ENCODE assay signal across 11 mouse cellular contexts in the genomic region with DNA sequence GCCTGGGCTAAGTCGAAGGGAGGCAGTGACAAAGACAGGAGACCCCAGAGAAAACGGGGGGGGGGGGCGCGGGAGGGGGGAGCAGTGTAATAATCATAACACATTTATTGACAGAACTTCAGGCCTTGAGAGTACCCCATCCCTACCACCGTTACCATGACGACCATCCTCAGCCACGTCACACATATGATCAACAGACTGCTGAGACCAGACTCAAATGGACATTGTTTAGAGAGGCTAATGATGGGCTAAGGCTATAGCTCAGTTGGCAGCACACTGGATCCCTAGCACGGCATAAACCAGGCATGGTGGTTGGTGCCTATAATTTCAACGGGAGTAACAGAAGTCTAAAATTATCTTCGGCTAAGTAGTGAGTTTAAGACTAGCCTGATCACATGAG.
A peak's percentile ranks its signal among the peaks of the same experiment; 100 is the strongest.
DNase-seq lines count a peak whose midpoint lies in the region; ATAC-seq and TF ChIP-seq lines count a peak whose summit lies in the region.
"Had no signal": no experiment of that assay in that cellular context is flagged by ENCODE, and none has a peak within 500 bp of the region (broad histone marks: within the 10 kb centered on the region; RNA-seq: fewer than 3 reads in every experiment).

No protein-coding gene starts in this region.

- no peak overlapping the region for H3K4me3 ChIP-seq in heart, embryonic 15.5 days
- no peak overlapping the region for H3K4me3 ChIP-seq in heart, embryonic 10.5 days
- no peak overlapping the region for H3K4me3 ChIP-seq in forebrain, postnatal 0 days (ENCODE audit: low read depth, low read length)
- H3K4me3 ChIP-seq in midbrain, embryonic 13.5 days (replicated peaks), result no peak overlapping the region

- WGBS in heart, embryonic 15.5 days, result 57% methylated on average over 10 of the region's 10 CpGs
- 57% methylated on average over 10 of the region's 10 CpGs for WGBS in heart, embryonic 10.5 days
- WGBS in forebrain, postnatal 0 days, result 37% methylated on average over 8 of the region's 10 CpGs
- 51% methylated on average over 8 of the region's 10 CpGs for WGBS in midbrain, embryonic 13.5 days

- H3K4me2 ChIP-seq in heart, embryonic 15.5 days, result no peak overlapping the region
- H3K4me2 ChIP-seq in forebrain, postnatal 0 days (ENCODE audit: low read depth), result no peak overlapping the region
- H3K4me2 ChIP-seq in midbrain, embryonic 13.5 days (replicated peaks), result peak overlapping the region; percentile 15; the same call in 1 of the 2 replicates

- no peak for TF ChIP-seq POLR2A in brain, embryonic 14.5 days (IDR thresholded peaks at IDR 0.05; ENCODE audit: borderline replicate concordance, extremely low read depth, insufficient read depth, insufficient read length, poor library complexity, severe bottlenecking)

- DNase-seq in heart, embryonic 10.5 days (ENCODE audit: low spot score), result no peak
- DNase-seq in brain, embryonic 14.5 days (ENCODE audit: low read depth), result peak; percentile 70
- peak; percentile 41 for DNase-seq in forebrain, postnatal 0 days
- no peak for DNase-seq in gastrocnemius, postnatal 14 days
- DNase-seq in thymus, postnatal 14 days, result no peak
- DNase-seq in frontal cortex, postnatal 36 days (ENCODE audit: low spot score in 2 of 2), result no peak
- DNase-seq: liver, postnatal 0 days had no signal

- H3K27ac ChIP-seq in heart, embryonic 15.5 days, result no peak overlapping the region
- no peak overlapping the region for H3K27ac ChIP-seq in heart, embryonic 10.5 days
- peak overlapping the region; percentile 46; the same call in 1 of the 2 replicates for H3K27ac ChIP-seq in forebrain, postnatal 0 days (ENCODE audit: low read depth, low read length)
- H3K27ac ChIP-seq in midbrain, embryonic 13.5 days, result peak overlapping the region; percentile 64; the same call in 1 of the 2 replicates

- 0 out of 2 replicates have a peak, but pooled peaks have one; percentile 10 for ATAC-seq in heart, embryonic 15.5 days (replicated peaks; ENCODE audit: insufficient number of reproducible peaks, insufficient read depth, low FRiP score, low read depth)
- ATAC-seq in forebrain, postnatal 0 days, result peak; percentile 26; the same call in 1 of the 2 replicates
- peak; percentile 56 for ATAC-seq in midbrain, embryonic 13.5 days
- ATAC-seq: activated CD4-positive, CD25-positive, alpha-beta regulatory T cell, adult 4 months; intestine, embryonic 16.5 days; liver, postnatal 0 days had no signal

- H3K9me3 ChIP-seq in heart, embryonic 15.5 days (replicated peaks), result no peaks in the 10 kb centered on the region
- H3K9me3 ChIP-seq in heart, embryonic 10.5 days, result no peaks in the 10 kb centered on the region
- no peaks in the 10 kb centered on the region for H3K9me3 ChIP-seq in forebrain, postnatal 0 days (ENCODE audit: low read length)
- H3K9me3 ChIP-seq in midbrain, embryonic 13.5 days, result no peaks in the 10 kb centered on the region

- H3K36me3 ChIP-seq in heart, embryonic 15.5 days, result no peaks in the 10 kb centered on the region
- no peaks in the 10 kb centered on the region for H3K36me3 ChIP-seq in heart, embryonic 10.5 days
- H3K36me3 ChIP-seq in forebrain, postnatal 0 days (ENCODE audit: insufficient read depth), result no peaks in the 10 kb centered on the region
- no peaks in the 10 kb centered on the region for H3K36me3 ChIP-seq in midbrain, embryonic 13.5 days

- no peaks in the 10 kb centered on the region for H3K27me3 ChIP-seq in heart, embryonic 15.5 days
- H3K27me3 ChIP-seq in heart, embryonic 10.5 days (ENCODE audit: insufficient read depth, poor library complexity, severe bottlenecking), result peaks cover 9% of the 10 kb centered on the region; the same call in 1 of the 2 replicates
- H3K27me3 ChIP-seq in forebrain, postnatal 0 days (ENCODE audit: insufficient read depth, low read length), result no peaks in the 10 kb centered on the region
- peaks cover 4% of the 10 kb centered on the region; the same call in 1 of the 2 replicates for H3K27me3 ChIP-seq in midbrain, embryonic 13.5 days

- peaks cover 11% of the 10 kb centered on the region for H3K4me1 ChIP-seq in heart, embryonic 15.5 days (replicated peaks)
- peaks cover 5% of the 10 kb centered on the region for H3K4me1 ChIP-seq in heart, embryonic 10.5 days
- H3K4me1 ChIP-seq in forebrain, postnatal 0 days (ENCODE audit: insufficient read depth), result peaks cover 9% of the 10 kb centered on the region; the same call in 1 of the 2 replicates
- peaks cover 45% of the 10 kb centered on the region for H3K4me1 ChIP-seq in midbrain, embryonic 13.5 days (replicated peaks)

- no peak for TF ChIP-seq CTCF in brain, embryonic 14.5 days (IDR thresholded peaks at IDR 0.05; ENCODE audit: borderline replicate concordance, extremely low read depth, insufficient read depth, insufficient read length)
- TF ChIP-seq CTCF in forebrain, postnatal 0 days (IDR thresholded peaks at IDR 0.05; ENCODE audit: low read depth), result no peak

- intact Hi-C loops in gastrocnemius, postnatal 14 days (cut with DNase I; ENCODE audit: low total_unique reads), result no loop called here

- H3K9ac ChIP-seq in heart, embryonic 15.5 days, result no peak overlapping the region
- no peak overlapping the region for H3K9ac ChIP-seq in forebrain, postnatal 0 days
- H3K9ac ChIP-seq in midbrain, embryonic 13.5 days (replicated peaks), result 0 out of 2 replicates have a peak overlapping the region, but pooled peaks have one; percentile 36
- H3K9ac ChIP-seq: liver, postnatal 0 days had no signal

Comparison
In these comparisons a context has a peak if more than half of its experiments do, and no peak if none do; other contexts are left out.
1. H3K27ac ChIP-seq: peak in forebrain, postnatal 0 days (single experiment) and midbrain, embryonic 13.5 days (single experiment); none in heart, embryonic 15.5 days (single experiment) and heart, embryonic 10.5 days (single experiment).
2. DNase-seq: peak in brain, embryonic 14.5 days (single experiment) and forebrain, postnatal 0 days (single experiment); none in heart, embryonic 10.5 days (single experiment), gastrocnemius, postnatal 14 days (single experiment), thymus, postnatal 14 days (single experiment) and frontal cortex, postnatal 36 days (0 of 2).
3. Peak in every context shown above with its lines, with median percentiles within 50 percentile points of each other: ATAC-seq.